Mouse (Mus musculus): Measurements from ENCODE around the gene Ptprn2. TPM values are rescaled to one million over a fixed set of nuclear protein-coding genes. Genes with fewer than 3 reads are reported as not detected.
"Not testable (repeated sequence)": the region's sequence is repeated elsewhere in the genome, so short reads cannot be mapped to it uniquely, and the experiment has no call there.

Gene Ptprn2
- polyA plus RNA-seq, 1 experiment from 2014 or later, result 12.2 TPM

- no peaks in the 10 kb centered on the region for H3K9me3 ChIP-seq
- WGBS, result 77% methylated on average over 5 of the region's 5 CpGs
- H3K27me3 ChIP-seq, result no peaks in the 10 kb centered on the region
- no peak overlapping the region for H3K27ac ChIP-seq (replicated peaks)
- no peak for ATAC-seq (ENCODE audit: low FRiP score, low read depth)
- no peaks in the 10 kb centered on the region for H3K4me1 ChIP-seq
- no peak overlapping the region for H3K4me3 ChIP-seq
- no peak overlapping the region for H3K4me2 ChIP-seq (replicated peaks)
- H3K36me3 ChIP-seq, result no peaks in the 10 kb centered on the region
- H3K9ac ChIP-seq (replicated peaks), result no peak overlapping the region
These were observed 89.2 kb downstream of the Ptprn2 start for GRCm38 (mm10) chr12:116574720-116575119.

DNA sequence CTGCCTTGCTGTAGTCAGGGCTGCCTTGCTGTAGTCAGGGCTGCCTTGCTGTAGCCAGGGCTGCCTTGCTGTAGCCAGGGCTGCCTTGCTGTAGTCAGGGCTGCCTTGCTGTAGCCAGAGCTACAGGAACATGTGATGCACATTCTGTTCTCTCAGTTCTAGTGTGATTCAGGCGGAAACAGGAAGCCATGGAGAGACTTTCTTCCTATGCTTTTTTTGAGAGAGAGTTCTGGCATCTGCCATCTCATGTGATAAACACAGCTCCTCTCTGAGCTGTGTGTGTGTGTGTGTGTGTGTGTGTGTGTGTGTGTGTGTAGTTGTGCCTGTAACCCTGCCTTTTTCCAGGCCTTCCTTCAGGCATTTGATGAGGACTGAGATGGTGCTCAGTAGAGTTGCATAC is 92.4 kb downstream of the Ptprn2 start:
- peaks cover 11% of the 10 kb centered on the region for H3K4me1 ChIP-seq
- H3K27me3 ChIP-seq; H3K36me3 ChIP-seq; H3K9me3 ChIP-seq; H3K4me3 ChIP-seq; H3K9ac ChIP-seq (replicated peaks); ATAC-seq (ENCODE audit: low FRiP score, low read depth); H3K4me2 ChIP-seq (replicated peaks); H3K27ac ChIP-seq (replicated peaks): not testable (repeated sequence)
- WGBS, result 81% methylated on average over 1 of the region's 1 CpGs

DNA sequence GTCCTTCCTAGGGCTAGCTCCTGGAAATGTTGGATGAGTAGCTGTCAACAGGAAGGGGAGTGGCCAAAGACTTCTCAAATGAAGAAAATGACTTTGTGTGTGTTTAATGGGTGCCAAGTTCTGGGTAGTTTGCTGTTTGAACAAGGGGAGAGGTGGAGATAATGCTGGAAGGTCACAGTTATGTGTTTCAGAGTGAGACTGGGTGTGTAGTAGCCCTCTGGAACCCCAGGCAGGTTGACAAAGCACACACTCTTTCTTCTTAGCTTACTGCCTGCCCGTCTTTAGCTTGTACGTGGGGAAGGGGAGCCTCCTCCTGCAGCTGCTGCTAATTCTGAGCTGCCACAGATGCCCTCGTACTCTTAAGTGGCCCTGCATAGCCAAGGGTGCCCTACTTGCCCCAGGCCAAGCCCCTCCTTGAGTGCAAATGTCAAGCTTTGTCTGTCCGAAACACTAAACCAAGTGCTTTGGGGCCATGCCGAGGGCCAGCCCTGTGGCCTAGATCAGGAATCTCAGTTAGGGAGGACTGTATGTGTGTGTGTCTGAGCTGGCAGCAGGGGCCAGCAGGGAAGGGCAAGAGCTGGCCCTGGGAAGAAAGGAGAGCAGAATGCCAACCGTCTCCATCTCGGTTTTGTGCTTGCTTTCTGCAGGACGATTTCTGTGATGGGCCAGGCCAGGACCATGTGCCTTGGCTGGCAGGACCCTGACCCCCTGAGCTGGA is 95.5 kb downstream of the Ptprn2 start:
- Histone ChIP-seq H3K9me3 (no peaks in the 10 kb centered on the region), H3K4me3 (no peak overlapping the region), H3K9ac (replicated peaks) (no peak overlapping the region), H3K27me3 (no peaks in the 10 kb centered on the region), H3K4me2 (replicated peaks) (no peak overlapping the region), H3K36me3 (no peaks in the 10 kb centered on the region), H3K4me1 (peaks cover 16% of the 10 kb centered on the region), H3K27ac (replicated peaks) (peak overlapping the region; percentile 61)
- 51% methylated on average over 8 of the region's 8 CpGs for WGBS
- ATAC-seq (ENCODE audit: low FRiP score, low read depth), result no peak

GRCm38 (mm10) chr12:116581864-116582263 is 96.3 kb downstream of the Ptprn2 start:
- Histone ChIP-seq H3K9me3 (no peaks in the 10 kb centered on the region), H3K4me2 (replicated peaks) (no peak overlapping the region), H3K27me3 (no peaks in the 10 kb centered on the region), H3K4me3 (no peak overlapping the region), H3K4me1 (peaks cover 16% of the 10 kb centered on the region), H3K36me3 (no peaks in the 10 kb centered on the region), H3K27ac (replicated peaks) (no peak overlapping the region), H3K9ac (replicated peaks) (no peak overlapping the region)
- ATAC-seq (ENCODE audit: low FRiP score, low read depth), result peak; percentile 86

- Histone ChIP-seq H3K27me3 (no peaks in the 10 kb centered on the region), H3K9ac (replicated peaks) (no peak overlapping the region), H3K36me3 (no peaks in the 10 kb centered on the region), H3K27ac (replicated peaks) (no peak overlapping the region), H3K4me2 (replicated peaks) (no peak overlapping the region), H3K4me1 (peaks cover 16% of the 10 kb centered on the region), H3K4me3 (no peak overlapping the region), H3K9me3 (no peaks in the 10 kb centered on the region)
- ATAC-seq (ENCODE audit: low FRiP score, low read depth), result no peak
- 91% methylated on average over 4 of the region's 4 CpGs for WGBS
These were observed 97.3 kb downstream of the Ptprn2 start for GRCm38 (mm10) chr12:116582829-116583228.

GRCm38 (mm10) chr12:116585001-116585400 is 99.5 kb downstream of the Ptprn2 start:
- WGBS, result 23% methylated on average over 5 of the region's 5 CpGs

DNA sequence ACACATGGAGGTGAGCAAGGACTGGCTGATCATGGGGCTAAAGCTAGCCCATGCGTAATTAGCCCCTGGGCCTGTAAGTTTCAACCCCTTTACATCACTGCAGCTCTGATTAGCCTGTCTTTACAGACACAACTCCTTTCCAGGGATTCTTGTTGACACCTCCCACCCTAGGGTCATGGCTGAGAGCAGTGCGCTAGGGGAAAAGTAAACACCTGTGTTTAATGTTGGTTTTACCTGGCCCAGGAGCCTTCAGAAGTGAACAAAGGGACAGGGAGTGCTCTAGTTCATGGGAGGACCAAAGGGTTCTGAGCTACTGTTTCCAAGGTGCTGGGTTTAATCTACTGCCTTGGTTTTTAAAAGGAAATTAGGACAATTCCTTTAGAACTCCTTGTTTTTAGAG is 100.6 kb downstream of the Ptprn2 start:
- H3K4me1 ChIP-seq, result peaks cover 13% of the 10 kb centered on the region
- no peaks in the 10 kb centered on the region for H3K27me3 ChIP-seq
- H3K27ac ChIP-seq (replicated peaks), result no peak overlapping the region
- no peak overlapping the region for H3K4me3 ChIP-seq
- H3K9ac ChIP-seq (replicated peaks), result no peak overlapping the region
- no peak for ATAC-seq (ENCODE audit: low FRiP score, low read depth)
- 89% methylated on average over 2 of the region's 2 CpGs for WGBS
- no peaks in the 10 kb centered on the region for H3K36me3 ChIP-seq
- H3K4me2 ChIP-seq (replicated peaks), result no peak overlapping the region
- no peaks in the 10 kb centered on the region for H3K9me3 ChIP-seq

More at GRCm38 (mm10) chr12:116585001-116585400, 99.5 kb downstream of the Ptprn2 start:
- no peaks in the 10 kb centered on the region for H3K36me3 ChIP-seq
- H3K4me1 ChIP-seq, result peaks cover 16% of the 10 kb centered on the region
- no peaks in the 10 kb centered on the region for H3K9me3 ChIP-seq
- H3K9ac ChIP-seq (replicated peaks), result no peak overlapping the region
- H3K4me3 ChIP-seq, result no peak overlapping the region
- H3K27me3 ChIP-seq, result no peaks in the 10 kb centered on the region
- H3K4me2 ChIP-seq (replicated peaks), result no peak overlapping the region
- ATAC-seq (ENCODE audit: low FRiP score, low read depth), result no peak
- H3K27ac ChIP-seq (replicated peaks), result 0 out of 2 replicates have a peak overlapping the region, but pooled peaks have one; percentile 25

GRCm38 (mm10) chr12:116587548-116587947 is 102.0 kb downstream of the Ptprn2 start:
- Histone ChIP-seq H3K9me3 (no peaks in the 10 kb centered on the region), H3K4me3 (no peak overlapping the region), H3K9ac (replicated peaks) (no peak overlapping the region), H3K4me1 (peaks cover 5% of the 10 kb centered on the region; the same call in 1 of the 2 replicates), H3K27ac (replicated peaks) (no peak overlapping the region), H3K36me3 (no peaks in the 10 kb centered on the region), H3K27me3 (no peaks in the 10 kb centered on the region), H3K4me2 (replicated peaks) (no peak overlapping the region)
- no peak for ATAC-seq (ENCODE audit: low FRiP score, low read depth)
- 82% methylated on average over 3 of the region's 3 CpGs for whole genome bisulfite sequencing

- Histone ChIP-seq H3K27ac (replicated peaks) (no peak overlapping the region), H3K9ac (replicated peaks) (no peak overlapping the region), H3K9me3 (no peaks in the 10 kb centered on the region), H3K27me3 (no peaks in the 10 kb centered on the region), H3K4me2 (replicated peaks) (no peak overlapping the region), H3K4me1 (peaks cover 3% of the 10 kb centered on the region; the same call in 1 of the 2 replicates), H3K4me3 (no peak overlapping the region), H3K36me3 (no peaks in the 10 kb centered on the region)
- ATAC-seq (ENCODE audit: low FRiP score, low read depth), result no peak
- 92% methylated on average over 5 of the region's 5 CpGs for WGBS
These were observed 104.6 kb downstream of the Ptprn2 start for GRCm38 (mm10) chr12:116590076-116590475.

GRCm38 (mm10) chr12:116594457-116594856 is 108.9 kb downstream of the Ptprn2 start:
- H3K4me1 ChIP-seq, result peaks cover 20% of the 10 kb centered on the region
- H3K9me3 ChIP-seq, result no peaks in the 10 kb centered on the region
- ATAC-seq (ENCODE audit: low FRiP score, low read depth), result no peak
- no peak overlapping the region for H3K4me2 ChIP-seq (replicated peaks)
- H3K36me3 ChIP-seq, result no peaks in the 10 kb centered on the region
- no peak overlapping the region for H3K27ac ChIP-seq (replicated peaks)
- H3K4me3 ChIP-seq, result no peak overlapping the region
- H3K9ac ChIP-seq (replicated peaks), result no peak overlapping the region
- 0 out of 2 replicates have a peak, but pooled peaks cover 5% of the 10 kb centered on the region for H3K27me3 ChIP-seq
- 82% methylated on average over 8 of the region's 8 CpGs for WGBS

DNA sequence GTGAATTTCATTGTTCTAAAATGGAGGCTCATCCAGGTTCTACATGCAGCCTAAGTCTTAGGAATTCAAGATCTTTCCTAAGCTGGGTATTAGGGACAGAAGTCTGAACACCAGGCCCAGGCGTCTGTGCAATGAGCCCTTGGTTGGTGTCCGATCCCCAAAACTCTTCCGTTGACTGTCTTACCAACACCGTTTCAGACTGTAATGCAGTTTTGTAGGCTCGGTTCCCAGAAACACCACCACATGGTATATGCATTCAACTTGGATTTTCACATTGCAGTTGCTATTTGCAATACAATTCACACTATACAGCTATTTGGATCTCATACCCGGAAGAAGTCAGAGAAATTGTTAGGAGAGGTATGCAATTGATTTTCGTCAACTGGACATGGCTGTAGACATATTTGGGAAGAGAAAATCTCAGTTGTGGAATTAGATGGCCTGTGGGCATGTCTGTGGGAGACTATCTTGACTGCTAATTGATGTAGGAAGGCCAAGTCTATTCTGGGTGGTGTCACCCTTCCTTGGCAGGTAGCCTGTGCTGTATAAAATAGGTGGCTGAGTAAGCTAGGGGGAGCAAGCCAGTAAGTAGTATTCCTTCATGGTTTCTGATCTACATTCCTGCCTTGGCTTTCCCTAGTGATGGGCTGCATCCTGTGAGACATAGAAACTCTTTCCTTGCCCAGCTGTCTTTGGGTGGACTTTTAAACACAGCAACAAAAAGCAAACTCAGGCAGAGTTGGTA is 109.5 kb downstream of the Ptprn2 start:
- H3K4me2 ChIP-seq (replicated peaks), result no peak overlapping the region
- WGBS, result 95% methylated on average over 7 of the region's 7 CpGs

DNA sequence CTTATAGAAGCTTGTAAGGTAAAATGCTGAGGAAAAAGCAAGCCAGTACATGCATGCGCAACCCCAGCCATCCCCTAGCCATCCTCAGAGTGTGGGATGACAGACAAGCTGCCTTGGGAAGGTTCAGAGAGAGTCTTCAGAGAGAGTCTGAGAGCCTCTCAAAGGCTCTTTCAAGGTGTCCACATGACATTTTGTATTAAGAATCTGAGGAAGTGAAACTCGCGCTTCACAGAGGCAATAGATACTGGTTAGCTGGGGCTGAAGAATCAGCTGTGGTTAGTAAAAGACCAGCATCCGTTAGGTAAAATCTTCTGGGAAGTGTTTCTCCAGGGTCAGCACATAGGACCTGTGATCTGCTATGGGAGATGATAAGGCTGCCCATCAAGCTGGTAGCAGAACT is 110.2 kb downstream of the Ptprn2 start:
- Histone ChIP-seq H3K36me3 (no peaks in the 10 kb centered on the region), H3K4me2 (replicated peaks) (no peak overlapping the region), H3K4me3 (no peak overlapping the region), H3K9ac (replicated peaks) (no peak overlapping the region), H3K9me3 (no peaks in the 10 kb centered on the region), H3K4me1 (peaks cover 30% of the 10 kb centered on the region), H3K27ac (replicated peaks) (no peak overlapping the region), H3K27me3 (0 out of 2 replicates have a peak, but pooled peaks cover 5% of the 10 kb centered on the region)
- no peak for ATAC-seq (ENCODE audit: low FRiP score, low read depth)
- WGBS, result 93% methylated on average over 4 of the region's 4 CpGs

More for the DNA sequence above, 109.5 kb downstream of the Ptprn2 start:
- H3K9me3 ChIP-seq, result no peaks in the 10 kb centered on the region
- no peak for ATAC-seq (ENCODE audit: low FRiP score, low read depth)
- H3K4me3 ChIP-seq, result no peak overlapping the region
- H3K27me3 ChIP-seq, result 0 out of 2 replicates have a peak, but pooled peaks cover 5% of the 10 kb centered on the region
- H3K27ac ChIP-seq (replicated peaks), result no peak overlapping the region
- no peaks in the 10 kb centered on the region for H3K36me3 ChIP-seq
- H3K4me1 ChIP-seq, result peaks cover 26% of the 10 kb centered on the region
- H3K9ac ChIP-seq (replicated peaks), result no peak overlapping the region

Measured in midbrain, embryonic 12.5 days (tissue).